Mouse (Mus musculus): ENCODE measurements around the gene Fndc1.

Gene Fndc1

GRCm38 (mm10) chr17:7816602-7817001, 10.5 kb downstream of the Fndc1 start:
- no peak for DNase-seq

GRCm38 (mm10) chr17:7814433-7814832, 12.7 kb downstream of the Fndc1 start:
- no peak for DNase-seq

GRCm38 (mm10) chr17:7808043-7808442, 19.1 kb downstream of the Fndc1 start:
- no peak for DNase-seq

- no peak for DNase-seq
These were observed 22.0 kb downstream of the Fndc1 start for GRCm38 (mm10) chr17:7805105-7805504.

- no peak for DNase-seq
These were observed 24.6 kb downstream of the Fndc1 start for GRCm38 (mm10) chr17:7802483-7802882.

- DNase-seq = no peak
These were observed 27.2 kb downstream of the Fndc1 start for GRCm38 (mm10) chr17:7799894-7800293.

GRCm38 (mm10) chr17:7795584-7795983, 31.5 kb downstream of the Fndc1 start:
- DNase-seq = no peak

- no peak for DNase-seq
These were observed 31.9 kb downstream of the Fndc1 start for GRCm38 (mm10) chr17:7795168-7795567.

GRCm38 (mm10) chr17:7794093-7794492, 33.0 kb downstream of the Fndc1 start:
- peak; percentile 8 for DNase-seq

GRCm38 (mm10) chr17:7790512-7790911, 36.6 kb downstream of the Fndc1 start:
- no peak for DNase-seq

- no peak for DNase-seq
These were observed 53.0 kb downstream of the Fndc1 start for GRCm38 (mm10) chr17:7774101-7774500.

- DNase-seq = no peak
These were observed 67.3 kb downstream of the Fndc1 start for GRCm38 (mm10) chr17:7759786-7760185.

GRCm38 (mm10) chr17:7755001-7755400, 72.1 kb downstream of the Fndc1 start:
- peak; percentile 14 for DNase-seq

- DNase-seq = no peak
These were observed 73.7 kb downstream of the Fndc1 start for GRCm38 (mm10) chr17:7753383-7753782.

- DNase-seq = peak; percentile 0
These were observed 77.9 kb downstream of the Fndc1 start for GRCm38 (mm10) chr17:7749051-7749815.

GRCm38 (mm10) chr17:7746841-7747240, 80.3 kb downstream of the Fndc1 start:
- no peak for DNase-seq

GRCm38 (mm10) chr17:7744976-7745375, 82.1 kb downstream of the Fndc1 start:
- DNase-seq = no peak

GRCm38 (mm10) chr17:7740988-7741387, 86.1 kb downstream of the Fndc1 start:
- peak; percentile 35 for DNase-seq

GRCm38 (mm10) chr17:7722991-7723390, 104.1 kb downstream of the Fndc1 start:
- no peak for DNase-seq

GRCm38 (mm10) chr17:7718886-7719285, 108.2 kb downstream of the Fndc1 start:
- peak; percentile 30 for DNase-seq

- no peak for DNase-seq
These were observed 109.2 kb downstream of the Fndc1 start for GRCm38 (mm10) chr17:7717945-7718344.

GRCm38 (mm10) chr17:7713020-7713419, 114.1 kb downstream of the Fndc1 start:
- peak; percentile 10 for DNase-seq

- DNase-seq = peak; percentile 16
These were observed 120.0 kb downstream of the Fndc1 start for GRCm38 (mm10) chr17:7707073-7707472.

- no peak for DNase-seq
These were observed 136.8 kb downstream of the Fndc1 start for GRCm38 (mm10) chr17:7690271-7690670.
